Mouse (Mus musculus): ENCODE data around the gene Lpp. TPM values are rescaled to one million over a fixed set of nuclear protein-coding genes. Genes with fewer than 3 reads are reported as not detected.

Gene Lpp
- total and polyA plus RNA-seq, 3 experiments: 0.16 TPM; not detected in 2

DNA sequence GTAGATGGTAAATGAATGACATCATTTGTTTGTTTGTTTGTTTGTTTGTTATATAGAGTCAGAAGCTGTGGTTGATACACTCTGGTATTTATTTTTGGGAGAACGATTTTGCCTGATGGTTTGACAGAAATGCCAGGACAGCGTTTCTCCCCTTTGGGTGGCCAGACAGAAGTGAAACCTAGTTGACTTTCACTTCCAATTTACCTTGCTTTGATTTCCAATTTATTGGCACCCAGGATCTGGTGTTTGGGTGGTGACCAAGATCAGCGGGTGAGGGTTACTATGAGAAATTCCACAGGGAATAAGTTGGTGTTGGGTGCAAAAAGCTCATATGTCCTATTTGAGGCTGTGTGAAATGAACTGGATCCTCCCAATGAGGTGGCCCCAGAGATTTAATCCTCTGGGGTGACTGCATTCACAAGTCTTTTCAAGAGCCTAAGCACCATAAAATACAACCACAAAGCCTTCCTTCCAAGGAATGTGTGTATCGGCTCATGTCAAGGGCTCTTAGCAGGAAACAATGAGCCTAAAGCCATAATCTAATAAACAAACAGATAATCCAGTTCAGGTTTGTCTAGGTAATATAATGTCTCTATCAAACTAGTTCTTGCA is 249.8 kb downstream of the Lpp start:
- DNase-seq (ENCODE audit: low spot score) (no peak), ATAC-seq (ENCODE audit: extremely low read depth, insufficient number of reproducible peaks, low FRiP score, poor library complexity, severe bottlenecking) (no peak)
- no peaks in the 10 kb centered on the region for H3K4me1 ChIP-seq (ENCODE audit: insufficient read depth, low read depth, low read length)
- no peak overlapping the region for H3K4me3 ChIP-seq (ENCODE audit: low read depth, low read length)
- H3K9me3 ChIP-seq (replicated peaks): peaks cover 7% of the 10 kb centered on the region
- no peaks in the 10 kb centered on the region for H3K27me3 ChIP-seq (ENCODE audit: insufficient read depth, low read length)
- H3K36me3 ChIP-seq (replicated peaks): no peaks in the 10 kb centered on the region
- no peak for TF ChIP-seq CTCF (IDR thresholded peaks at IDR 0.05; ENCODE audit: low read depth, low read length)
- TF ChIP-seq TAL1 (conservative IDR thresholded peaks at IDR 0.05; ENCODE audit: low read depth, low read length): no peak
- no peak for TF ChIP-seq GATA1 (IDR thresholded peaks at IDR 0.05; ENCODE audit: borderline replicate concordance, low read length)

DNA sequence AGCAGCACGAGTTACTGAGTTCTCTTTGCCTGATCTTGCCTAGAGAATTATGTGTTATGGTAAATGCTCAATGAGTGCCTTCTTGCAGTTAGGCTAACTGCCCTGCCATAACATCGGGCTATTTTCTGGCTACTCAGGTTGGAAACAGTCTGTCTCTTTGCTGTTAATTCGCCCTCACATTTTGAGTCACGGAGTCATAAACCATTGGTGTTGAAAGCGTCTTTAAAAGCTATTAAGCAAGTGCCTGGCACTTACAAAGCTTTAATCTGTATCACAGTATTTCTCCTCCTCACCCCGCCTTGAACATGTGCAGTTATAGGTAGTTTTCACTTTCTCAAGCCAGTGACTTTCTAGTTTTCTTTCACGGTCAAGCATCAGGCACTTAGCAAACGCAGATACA is 250.8 kb downstream of the Lpp start:
- ATAC-seq (ENCODE audit: extremely low read depth, insufficient number of reproducible peaks, low FRiP score, poor library complexity, severe bottlenecking): no peak
- H3K4me3 ChIP-seq (ENCODE audit: low read depth, low read length): no peak overlapping the region
- no peaks in the 10 kb centered on the region for H3K4me1 ChIP-seq (ENCODE audit: insufficient read depth, low read depth, low read length)
- TF ChIP-seq CTCF (IDR thresholded peaks at IDR 0.05; ENCODE audit: low read depth, low read length): no peak
- no peak for TF ChIP-seq TAL1 (conservative IDR thresholded peaks at IDR 0.05; ENCODE audit: low read depth, low read length)
- no peak for TF ChIP-seq GATA1 (IDR thresholded peaks at IDR 0.05; ENCODE audit: borderline replicate concordance, low read length)
- no peak for TF ChIP-seq POLR2AphosphoS5 (IDR thresholded peaks at IDR 0.05; ENCODE audit: insufficient replicate concordance, low read depth, low read length)
- no peak for TF ChIP-seq GATA2 (IDR thresholded peaks at IDR 0.05; ENCODE audit: borderline replicate concordance, low read depth, low read length)
- H3K27me3 ChIP-seq (ENCODE audit: insufficient read depth, low read length): no peaks in the 10 kb centered on the region
- no peaks in the 10 kb centered on the region for H3K36me3 ChIP-seq (replicated peaks)
- H3K9me3 ChIP-seq (replicated peaks): peaks cover 7% of the 10 kb centered on the region
- DNase-seq (ENCODE audit: low spot score): no peak

GRCm38 (mm10) chr16:24644760-24645406 is 251.6 kb downstream of the Lpp start:
- no peaks in the 10 kb centered on the region for H3K4me1 ChIP-seq (ENCODE audit: insufficient read depth, low read depth, low read length)
- H3K4me3 ChIP-seq (ENCODE audit: low read depth, low read length): no peak overlapping the region
- H3K9me3 ChIP-seq (replicated peaks): peaks cover 7% of the 10 kb centered on the region
- no peak for DNase-seq (ENCODE audit: low spot score)
- no peaks in the 10 kb centered on the region for H3K36me3 ChIP-seq (replicated peaks)
- H3K27me3 ChIP-seq (ENCODE audit: insufficient read depth, low read length): no peaks in the 10 kb centered on the region
- TF ChIP-seq POLR2AphosphoS5 (IDR thresholded peaks at IDR 0.05; ENCODE audit: insufficient replicate concordance, low read depth, low read length): no peak
- TF ChIP-seq CTCF (IDR thresholded peaks at IDR 0.05; ENCODE audit: low read depth, low read length): no peak
- no peak for TF ChIP-seq GATA1 (IDR thresholded peaks at IDR 0.05; ENCODE audit: borderline replicate concordance, low read length)
- TF ChIP-seq TAL1 (conservative IDR thresholded peaks at IDR 0.05; ENCODE audit: low read depth, low read length): no peak
- TF ChIP-seq GATA2 (IDR thresholded peaks at IDR 0.05; ENCODE audit: borderline replicate concordance, low read depth, low read length): no peak
- no peak for ATAC-seq (ENCODE audit: extremely low read depth, insufficient number of reproducible peaks, low FRiP score, poor library complexity, severe bottlenecking)

DNA sequence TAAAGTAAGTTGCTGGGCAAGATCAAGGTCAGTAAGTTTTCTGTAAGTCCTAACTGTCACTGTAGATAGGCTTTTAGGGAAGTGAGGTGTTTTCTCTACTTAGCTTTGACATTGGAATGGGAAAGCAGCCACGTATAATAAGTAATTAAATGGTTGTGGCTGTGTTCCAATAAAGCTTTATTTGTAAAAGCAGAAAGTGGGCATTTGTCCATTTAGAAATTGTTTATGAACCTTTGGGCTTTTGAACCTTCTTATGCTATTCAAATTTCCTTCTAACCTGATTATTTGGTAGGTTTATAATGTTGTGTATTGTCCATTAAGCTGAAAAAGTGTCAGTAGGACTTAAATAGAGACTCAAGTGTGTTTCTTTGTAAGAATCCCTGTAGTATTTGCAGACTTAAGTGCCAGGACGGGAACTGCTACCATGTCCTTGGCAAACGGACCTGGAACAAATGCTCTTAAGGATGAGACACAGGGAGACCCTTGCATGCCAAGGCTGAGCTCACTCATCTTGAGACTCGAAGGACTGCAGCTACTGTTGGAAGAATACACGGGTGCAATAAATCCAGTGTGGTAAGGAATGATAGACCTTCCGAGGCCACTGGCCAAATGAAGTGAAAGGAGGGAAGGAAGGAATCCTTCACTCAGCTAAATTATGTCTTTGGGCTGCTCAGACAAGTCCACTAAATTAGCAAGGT is 252.7 kb downstream of the Lpp start:
- Histone ChIP-seq H3K9me3 (replicated peaks) (peaks cover 4% of the 10 kb centered on the region), H3K4me1 (ENCODE audit: insufficient read depth, low read depth, low read length) (no peaks in the 10 kb centered on the region), H3K4me3 (ENCODE audit: low read depth, low read length) (no peak overlapping the region), H3K36me3 (replicated peaks) (no peaks in the 10 kb centered on the region), H3K27me3 (ENCODE audit: insufficient read depth, low read length) (no peaks in the 10 kb centered on the region)
- TF ChIP-seq CTCF (IDR thresholded peaks at IDR 0.05; ENCODE audit: low read depth, low read length): no peak
- TF ChIP-seq GATA2 (IDR thresholded peaks at IDR 0.05; ENCODE audit: borderline replicate concordance, low read depth, low read length): no peak
- no peak for TF ChIP-seq TAL1 (conservative IDR thresholded peaks at IDR 0.05; ENCODE audit: low read depth, low read length)
- TF ChIP-seq GATA1 (IDR thresholded peaks at IDR 0.05; ENCODE audit: borderline replicate concordance, low read length): no peak
- TF ChIP-seq POLR2AphosphoS5 (IDR thresholded peaks at IDR 0.05; ENCODE audit: insufficient replicate concordance, low read depth, low read length): no peak
- no peak for DNase-seq (ENCODE audit: low spot score)
- no peak for ATAC-seq (ENCODE audit: extremely low read depth, insufficient number of reproducible peaks, low FRiP score, poor library complexity, severe bottlenecking)

- DNase-seq (ENCODE audit: low spot score): no peak
- TF ChIP-seq GATA1 (IDR thresholded peaks at IDR 0.05; ENCODE audit: borderline replicate concordance, low read length) (no peak), CTCF (IDR thresholded peaks at IDR 0.05; ENCODE audit: low read depth, low read length) (no peak), GATA2 (IDR thresholded peaks at IDR 0.05; ENCODE audit: borderline replicate concordance, low read depth, low read length) (no peak), POLR2AphosphoS5 (IDR thresholded peaks at IDR 0.05; ENCODE audit: insufficient replicate concordance, low read depth, low read length) (no peak), TAL1 (conservative IDR thresholded peaks at IDR 0.05; ENCODE audit: low read depth, low read length) (no peak)
Measured at GRCm38 (mm10) chr16:24651655-24652654, 258.6 kb downstream of the Lpp start.

More at GRCm38 (mm10) chr16:24651655-24652654, 258.6 kb downstream of the Lpp start:
- no peaks in the 10 kb centered on the region for H3K4me1 ChIP-seq (ENCODE audit: insufficient read depth, low read depth, low read length)
- no peak overlapping the region for H3K4me3 ChIP-seq (ENCODE audit: low read depth, low read length)
- H3K36me3 ChIP-seq (replicated peaks): no peaks in the 10 kb centered on the region
- H3K9me3 ChIP-seq (replicated peaks): peaks cover 5% of the 10 kb centered on the region; the same call in 1 of the 2 replicates
- no peak for ATAC-seq (ENCODE audit: extremely low read depth, insufficient number of reproducible peaks, low FRiP score, poor library complexity, severe bottlenecking)
- H3K27me3 ChIP-seq (ENCODE audit: insufficient read depth, low read length): no peaks in the 10 kb centered on the region
